Mouse (Mus musculus): Measurements from ENCODE around the gene Adgrl3. TPM values are rescaled to one million over a fixed set of nuclear protein-coding genes. Genes with fewer than 3 reads are reported as not detected.

Gene Adgrl3
- total and polyA plus RNA-seq, 3 experiments = not detected

GRCm38 (mm10) chr5:81136394-81136793 is 116.5 kb downstream of the Adgrl3 start:
- no peak overlapping the region for H3K4me3 ChIP-seq (ENCODE audit: control insufficient read depth in 1 of 2, insufficient read depth in 1 of 2, low read depth in 2 of 2, low read length in 2 of 2)
- no peak overlapping the region for H3K9ac ChIP-seq (ENCODE audit: control insufficient read depth, low read depth, low read length, poor library complexity, severe bottlenecking)
- H3K27me3 ChIP-seq (ENCODE audit: control insufficient read depth in 1 of 2, insufficient read depth in 2 of 2, low read length in 2 of 2) = no peaks in the 10 kb centered on the region
- no peak for TF ChIP-seq RCOR1 (IDR thresholded peaks at IDR 0.05; ENCODE audit: low read depth, low read length)
- no peak for TF ChIP-seq CHD2 (IDR thresholded peaks at IDR 0.05; ENCODE audit: low read length)
- TF ChIP-seq NRF1 (IDR thresholded peaks at IDR 0.05; ENCODE audit: insufficient read depth, low read depth, low read length, poor library complexity, severe bottlenecking) = no peak
- TF ChIP-seq EP300 (IDR thresholded peaks at IDR 0.05; ENCODE audit: low read depth in 1 of 2, low read length in 2 of 2) = no peak
- TF ChIP-seq USF2 (IDR thresholded peaks at IDR 0.05; ENCODE audit: borderline replicate concordance in 1 of 2, insufficient read depth in 1 of 2, low read depth in 1 of 2, low read length in 2 of 2) = no peak
- TF ChIP-seq JUND (IDR thresholded peaks at IDR 0.05; ENCODE audit: low read depth, low read length) = no peak
- TF ChIP-seq CHD1 (IDR thresholded peaks at IDR 0.05; ENCODE audit: low read depth, low read length) = no peak
- no peak for TF ChIP-seq POLR2AphosphoS5 (IDR thresholded peaks at IDR 0.05; ENCODE audit: borderline replicate concordance, low read depth, low read length)
- no peak for TF ChIP-seq SMC3 (IDR thresholded peaks at IDR 0.05; ENCODE audit: low read depth, low read length)
- no peak for TF ChIP-seq ELF1 (IDR thresholded peaks at IDR 0.05; ENCODE audit: low read depth, low read length)
- TF ChIP-seq E2F4 (IDR thresholded peaks at IDR 0.05; ENCODE audit: borderline replicate concordance, low read depth, low read length) = no peak
- H3K79me2 ChIP-seq (ENCODE audit: control insufficient read depth, insufficient read depth, low read length, poor library complexity) = no peaks in the 10 kb centered on the region
- no peak for DNase-seq (ENCODE audit: low read depth, low spot score)
- H3K4me1 ChIP-seq (ENCODE audit: control insufficient read depth in 1 of 2, insufficient read depth in 2 of 2, low read length in 2 of 2) = no peaks in the 10 kb centered on the region
- H3K36me3 ChIP-seq (ENCODE audit: control insufficient read depth in 1 of 2, insufficient read depth in 2 of 2, low read length in 2 of 2) = no peaks in the 10 kb centered on the region
- H3K27ac ChIP-seq (ENCODE audit: control insufficient read depth, low read depth, low read length) = no peak overlapping the region
- no peaks in the 10 kb centered on the region for H3K9me3 ChIP-seq (replicated peaks; ENCODE audit: insufficient read depth, low read length)

- TF ChIP-seq NELFE (IDR thresholded peaks at IDR 0.05; ENCODE audit: low read depth, low read length) (no peak), MAZ (IDR thresholded peaks at IDR 0.05; ENCODE audit: low read depth, low read length) (no peak), RAD21 (IDR thresholded peaks at IDR 0.05; ENCODE audit: low read depth, low read length) (no peak), SMC3 (IDR thresholded peaks at IDR 0.05; ENCODE audit: low read depth, low read length) (no peak), GATA1 (IDR thresholded peaks at IDR 0.05; ENCODE audit: low read depth, low read length) (no peak), NRF1 (IDR thresholded peaks at IDR 0.05; ENCODE audit: insufficient read depth, low read depth, low read length, poor library complexity, severe bottlenecking) (no peak), EP300 (IDR thresholded peaks at IDR 0.05; ENCODE audit: low read depth in 1 of 2, low read length in 2 of 2) (no peak)
- Histone ChIP-seq H3K9me3 (replicated peaks; ENCODE audit: insufficient read depth, low read length) (no peaks in the 10 kb centered on the region), H3K27ac (ENCODE audit: control insufficient read depth, low read depth, low read length) (no peak overlapping the region), H3K36me3 (ENCODE audit: control insufficient read depth in 1 of 2, insufficient read depth in 2 of 2, low read length in 2 of 2) (no peaks in the 10 kb centered on the region), H3K27me3 (ENCODE audit: control insufficient read depth in 1 of 2, insufficient read depth in 2 of 2, low read length in 2 of 2) (no peaks in the 10 kb centered on the region), H3K4me1 (ENCODE audit: control insufficient read depth in 1 of 2, insufficient read depth in 2 of 2, low read length in 2 of 2) (no peaks in the 10 kb centered on the region), H3K9ac (ENCODE audit: control insufficient read depth, low read depth, low read length, poor library complexity, severe bottlenecking) (no peak overlapping the region), H3K4me3 (ENCODE audit: control insufficient read depth in 1 of 2, insufficient read depth in 1 of 2, low read depth in 2 of 2, low read length in 2 of 2) (no peak overlapping the region), H3K79me2 (ENCODE audit: control insufficient read depth, insufficient read depth, low read length, poor library complexity) (no peaks in the 10 kb centered on the region)
- DNase-seq (ENCODE audit: low read depth, low spot score) = no peak
Measured at GRCm38 (mm10) chr5:81155791-81156190, 135.9 kb downstream of the Adgrl3 start.
